Comparison of ENCODE assay signal across 35 mouse cellular contexts in the genomic region with DNA sequence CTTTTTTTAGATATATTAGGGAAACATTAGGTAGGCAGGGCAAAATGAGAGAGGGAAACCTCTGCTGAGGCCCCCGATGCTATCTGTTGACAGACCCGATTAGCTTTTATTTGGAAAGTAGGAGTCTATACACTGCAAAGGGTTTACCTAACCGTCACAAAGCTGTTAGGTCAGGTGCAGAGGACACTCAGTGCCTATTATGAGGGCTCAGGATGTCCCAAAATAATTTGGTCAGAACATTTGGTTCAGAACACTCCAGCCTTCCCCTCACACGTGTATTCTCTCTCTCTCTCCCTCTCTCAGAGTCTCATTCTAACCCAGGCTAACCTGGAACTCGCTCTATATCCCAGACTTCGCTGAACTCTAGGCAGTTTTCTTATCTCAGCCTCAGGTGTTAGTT.
"Had no signal": no experiment of that assay in that cellular context is flagged by ENCODE, and none has a peak within 500 bp of the region (broad histone marks: within the 10 kb centered on the region; RNA-seq: fewer than 3 reads in every experiment).

No protein-coding gene starts in this region.

- H3K4me3 ChIP-seq: heart, adult 2 months; heart, embryonic 12.5 days; heart, embryonic 13.5 days; heart, embryonic 15.5 days; hindbrain, embryonic 10.5 days; hindbrain, embryonic 12.5 days; hindbrain, embryonic 13.5 days; hindbrain, embryonic 15.5 days; intestine, embryonic 15.5 days; kidney, embryonic 15.5 days; layer of hippocampus, adult 2 months had no signal

- DNase-seq: heart, adult 18-20 months; heart, adult 2 months; heart, postnatal 10 days; heart, postnatal 14 days; heart, postnatal 36 days; heart, postnatal 4 days; kidney, adult 11 months; kidney, adult 18-20 months; kidney, adult 2 months; kidney, adult 8-10 months; kidney, adult 9 months; kidney, postnatal 14 days; kidney, postnatal 25 days; kidney, postnatal 36 days; kidney, postnatal 4 days; layer of hippocampus, adult 9-11 months; layer of hippocampus, postnatal 36 days had no signal

- H3K27ac ChIP-seq: heart, adult 2 months; heart, embryonic 13.5 days; heart, embryonic 15.5 days; hindbrain, embryonic 10.5 days; hindbrain, embryonic 12.5 days; hindbrain, embryonic 13.5 days; hindbrain, embryonic 14.5 days; hindbrain, embryonic 15.5 days; hindbrain, postnatal 0 days; intestine, embryonic 15.5 days; kidney, embryonic 15.5 days; kidney, postnatal 0 days; layer of hippocampus, adult 2 months had no signal

- H3K4me2 ChIP-seq: heart, embryonic 11.5 days; heart, embryonic 12.5 days; heart, embryonic 13.5 days; heart, embryonic 15.5 days; hindbrain, embryonic 12.5 days; hindbrain, embryonic 13.5 days; hindbrain, embryonic 14.5 days; hindbrain, embryonic 15.5 days; intestine, embryonic 15.5 days; kidney, embryonic 15.5 days had no signal

- H3K36me3 ChIP-seq: heart, embryonic 12.5 days; heart, embryonic 13.5 days; heart, embryonic 15.5 days; hindbrain, embryonic 10.5 days; hindbrain, embryonic 12.5 days; hindbrain, embryonic 13.5 days; hindbrain, embryonic 15.5 days; intestine, embryonic 15.5 days; kidney, embryonic 15.5 days had no signal

- H3K9ac ChIP-seq: heart, embryonic 12.5 days; heart, embryonic 13.5 days; heart, embryonic 15.5 days; hindbrain, embryonic 12.5 days; hindbrain, embryonic 13.5 days; hindbrain, embryonic 14.5 days; hindbrain, embryonic 15.5 days; intestine, embryonic 15.5 days; kidney, embryonic 15.5 days had no signal

- H3K27me3 ChIP-seq: heart, embryonic 12.5 days; heart, embryonic 13.5 days; heart, embryonic 15.5 days; hindbrain, embryonic 12.5 days; hindbrain, embryonic 13.5 days; hindbrain, embryonic 15.5 days; intestine, embryonic 15.5 days; kidney, embryonic 15.5 days had no signal

- ATAC-seq: hindbrain, embryonic 16.5 days; hindbrain, postnatal 0 days; inflammation-experienced regulatory T-cells, adult 6 months; intestine, embryonic 15.5 days; intestine, embryonic 16.5 days; intestine, postnatal 0 days had no signal

- H3K9me3 ChIP-seq: heart, embryonic 12.5 days; heart, embryonic 13.5 days; heart, embryonic 15.5 days; hindbrain, embryonic 10.5 days; hindbrain, embryonic 12.5 days; hindbrain, embryonic 13.5 days; hindbrain, embryonic 15.5 days; intestine, embryonic 15.5 days; kidney, embryonic 15.5 days had no signal
